Mouse (Mus musculus) heart, embryonic 11.5 days (tissue): ENCODE results near the gene Dnajc1. TPM values are rescaled to one million over a fixed set of nuclear protein-coding genes. Genes with fewer than 3 reads are reported as not detected.

Experiments
- ATAC-seq: fragments of 200-750 bp; cut with Nextera tagmentation; replicated peaks from 2 replicates; pipeline ENCODE4 v1.8.0; 2017; ENCODE audit warnings: moderate library complexity; ENCODE audit not compliant: insufficient number of reproducible peaks, low FRiP score, low TSS enrichment
- H3K27ac ChIP-seq: fragments of 300-500 bp; sonication (generic); 2 replicates; pipeline ENCODE4 v1.5.1; 2014; ENCODE audit warnings: mild to moderate bottlenecking, low read depth, low read length
- H3K27me3 ChIP-seq: fragments of 300-500 bp; sonication (generic); 2 replicates; pipeline ENCODE4 v1.6.1; 2014; ENCODE audit warnings: mild to moderate bottlenecking, low read length, mixed read lengths; ENCODE audit not compliant: control insufficient read depth, insufficient read depth
- H3K36me3 ChIP-seq: fragments of 300-500 bp; sonication (generic); 2 replicates; pipeline ENCODE4 v1.6.1; 2014; ENCODE audit warnings: mild to moderate bottlenecking, low read length, moderate library complexity, mixed read lengths; ENCODE audit not compliant: control insufficient read depth, insufficient read depth
- H3K4me1 ChIP-seq: fragments of 300-500 bp; sonication (generic); 2 replicates; pipeline ENCODE4 v1.6.1; 2014; ENCODE audit warnings: low read length; ENCODE audit not compliant: control insufficient read depth, insufficient read depth
- H3K4me2 ChIP-seq: fragments of 300-500 bp; sonication (generic); 2 replicates; pipeline ENCODE4 v1.6.1; 2014; ENCODE audit warnings: mild to moderate bottlenecking, moderate library complexity
- H3K4me3 ChIP-seq: fragments of 300-500 bp; sonication (generic); 2 replicates; pipeline ENCODE4 v1.5.1; 2014; ENCODE audit warnings: low read depth, low read length
- H3K9ac ChIP-seq: fragments of 300-500 bp; sonication (generic); 2 replicates; pipeline ENCODE4 v1.6.1; 2014; ENCODE audit warnings: mild to moderate bottlenecking, low read depth, low read length, moderate library complexity
- H3K9me3 ChIP-seq: fragments of 300-500 bp; sonication (generic); replicated peaks from 2 replicates; pipeline ENCODE4 v1.6.1; 2016; ENCODE audit warnings: low read length; ENCODE audit not compliant: control insufficient read depth
- WGBS: fragments of 180-500 bp; shearing (Covaris S2); extraction: QIAGEN DNeasy Blood & Tissue Kit; methylation state at CpG from one replicate; pipeline ENCODE4 v1.1.7; 2014; ENCODE audit not compliant: insufficient replicate concordance; 5-methylcytosine and 5-hydroxymethylcytosine counted together
- polyA plus RNA-seq: library from polyadenylated mRNA; unstranded; fragments of >200 nt; fragmentation: Nextera tagmentation; extraction: Ambion mirVana; gene quantifications from 2 replicates; pipeline ENCODE4 v1.2.1, GENCODE M21; 2014

Gene Dnajc1
- polyA plus RNA-seq, 1 experiment from 2014 or later, result 22.5 TPM

GRCm38 (mm10) chr2:18249224-18249623 lies 143.4 kb downstream of the Dnajc1 start:
- Histone ChIP-seq H3K27ac (no peak overlapping the region), H3K4me3 (no peak overlapping the region), H3K9ac (no peak overlapping the region), H3K9me3 (no peaks in the 10 kb centered on the region; the same call in 1 of the 2 replicates), H3K4me2 (no peak overlapping the region), H3K27me3 (no peaks in the 10 kb centered on the region), H3K4me1 (no peaks in the 10 kb centered on the region), H3K36me3 (0 out of 2 replicates have a peak, but pooled peaks cover 4% of the 10 kb centered on the region)
- ATAC-seq, result no peak
- 82% methylated on average over 3 of the region's 3 CpGs for WGBS

DNA sequence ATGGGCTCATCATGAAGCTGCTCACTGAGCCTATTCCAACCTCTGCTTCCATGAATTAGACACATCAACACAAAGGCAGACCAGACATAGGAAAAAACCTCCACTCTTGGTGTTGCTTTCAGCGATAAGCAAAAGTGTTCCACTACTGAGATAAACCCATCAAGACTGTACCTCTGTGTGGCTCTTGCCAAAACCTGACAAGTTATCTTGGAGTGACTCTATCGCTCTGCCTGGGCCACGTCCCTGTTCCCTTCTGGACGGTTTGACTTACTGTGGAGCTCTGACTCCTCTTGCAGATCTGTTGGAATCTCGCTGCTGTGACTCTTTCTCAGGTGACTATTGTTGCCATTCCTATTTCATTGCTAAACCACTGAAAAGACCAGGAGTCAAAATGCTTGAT lies 157.1 kb downstream of the Dnajc1 start:
- H3K36me3 ChIP-seq, result no peaks in the 10 kb centered on the region
- H3K27me3 ChIP-seq, result no peaks in the 10 kb centered on the region
- 44% methylated on average over 5 of the region's 5 CpGs for WGBS
- H3K9ac ChIP-seq, result no peak overlapping the region
- no peak overlapping the region for H3K4me2 ChIP-seq
- ATAC-seq, result no peak
- no peaks in the 10 kb centered on the region for H3K9me3 ChIP-seq
- no peak overlapping the region for H3K4me3 ChIP-seq
- no peaks in the 10 kb centered on the region for H3K4me1 ChIP-seq
- no peak overlapping the region for H3K27ac ChIP-seq

DNA sequence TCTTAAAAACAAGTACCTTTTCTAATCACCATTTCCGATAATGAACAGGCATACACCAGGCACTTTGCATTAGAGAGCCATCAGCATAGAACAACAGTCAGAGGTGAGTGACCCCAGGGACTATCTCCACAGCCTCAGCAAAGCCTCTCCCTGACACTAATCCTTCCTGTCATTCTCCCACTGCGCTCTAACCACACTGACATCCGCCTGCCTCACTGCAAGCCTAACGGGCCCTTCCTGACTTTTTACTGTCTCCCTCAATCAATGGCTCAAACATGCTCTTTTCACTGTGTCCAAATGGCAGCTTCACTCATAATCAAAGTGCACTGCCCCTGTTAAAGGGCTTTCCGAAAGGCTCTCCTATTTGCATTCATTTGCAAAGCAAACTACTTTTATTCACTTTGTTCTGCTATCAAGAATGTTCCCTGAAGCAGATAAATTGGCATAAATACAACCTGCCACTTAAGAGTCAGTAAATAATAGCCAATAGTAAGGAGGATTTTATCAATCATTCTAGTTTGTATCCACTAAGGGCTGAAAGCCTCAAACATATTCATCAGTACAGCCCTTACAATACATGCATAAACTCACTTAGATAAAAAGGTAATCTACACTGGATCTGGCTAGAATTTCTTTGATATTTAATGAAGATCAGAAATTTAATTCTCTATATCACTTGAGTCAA lies 159.6 kb downstream of the Dnajc1 start:
- Histone ChIP-seq H3K4me1 (peaks cover 3% of the 10 kb centered on the region; the same call in 1 of the 2 replicates), H3K9ac (no peak overlapping the region), H3K4me2 (no peak overlapping the region), H3K27ac (no peak overlapping the region), H3K9me3 (no peaks in the 10 kb centered on the region), H3K4me3 (no peak overlapping the region), H3K36me3 (no peaks in the 10 kb centered on the region), H3K27me3 (no peaks in the 10 kb centered on the region)
- 14% methylated on average over 5 of the region's 5 CpGs for WGBS
- no peak for ATAC-seq

DNA sequence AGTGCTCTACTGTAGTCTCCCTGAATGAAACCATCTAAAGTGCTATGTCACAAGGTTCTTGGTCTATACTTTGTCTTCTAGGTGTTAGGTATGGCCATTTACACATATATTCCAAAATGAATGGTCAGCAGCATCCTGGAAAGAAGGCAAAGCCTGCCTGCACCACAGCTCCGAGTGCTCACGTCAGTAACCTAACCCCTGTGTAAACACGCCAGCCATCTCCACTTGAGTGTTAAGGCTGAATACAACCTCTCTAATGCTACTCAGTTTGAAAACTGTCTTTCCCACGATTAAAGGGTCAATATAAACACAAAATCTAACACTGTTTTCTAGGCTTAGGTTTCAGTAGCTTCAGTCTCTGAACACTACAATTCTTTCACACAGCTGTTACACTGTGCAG lies 161.5 kb downstream of the Dnajc1 start:
- 67% methylated on average over 4 of the region's 4 CpGs for WGBS
- Histone ChIP-seq H3K27ac (no peak overlapping the region), H3K36me3 (no peaks in the 10 kb centered on the region), H3K4me1 (peaks cover 3% of the 10 kb centered on the region; the same call in 1 of the 2 replicates), H3K4me2 (no peak overlapping the region), H3K27me3 (no peaks in the 10 kb centered on the region), H3K4me3 (no peak overlapping the region), H3K9me3 (no peaks in the 10 kb centered on the region), H3K9ac (no peak overlapping the region)
- ATAC-seq, result no peak

DNA sequence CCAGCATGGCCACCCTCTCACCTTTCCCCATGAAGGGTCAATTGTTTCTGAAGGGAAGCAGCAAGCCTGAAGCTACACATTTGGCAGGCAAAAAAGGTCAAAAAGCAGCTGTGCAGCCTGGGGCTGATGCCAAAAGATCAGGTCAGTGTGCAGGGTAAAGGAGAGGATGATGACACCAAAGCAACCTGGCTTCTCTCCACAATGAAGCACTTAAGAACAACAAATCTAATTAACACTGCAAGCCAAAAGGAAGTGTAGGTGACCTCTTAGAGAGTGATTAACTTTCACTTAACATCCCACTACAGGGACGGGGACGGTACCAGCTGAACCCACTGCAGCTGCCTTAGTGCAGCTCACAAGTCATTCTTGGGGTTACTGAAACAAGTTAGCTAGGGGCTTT lies 163.4 kb downstream of the Dnajc1 start:
- Histone ChIP-seq H3K36me3 (no peaks in the 10 kb centered on the region), H3K27ac (no peak overlapping the region), H3K4me1 (peaks cover 3% of the 10 kb centered on the region; the same call in 1 of the 2 replicates), H3K4me3 (no peak overlapping the region), H3K27me3 (no peaks in the 10 kb centered on the region), H3K4me2 (no peak overlapping the region), H3K9ac (0 out of 2 replicates have a peak overlapping the region, but pooled peaks have one; percentile 16), H3K9me3 (no peaks in the 10 kb centered on the region)
- ATAC-seq, result no peak
- 26% methylated on average over 2 of the region's 2 CpGs for WGBS

GRCm38 (mm10) chr2:18228486-18229062 lies 164.1 kb downstream of the Dnajc1 start:
- Histone ChIP-seq H3K27ac (no peak overlapping the region), H3K9me3 (no peaks in the 10 kb centered on the region), H3K4me3 (no peak overlapping the region), H3K4me2 (no peak overlapping the region), H3K9ac (no peak overlapping the region), H3K27me3 (no peaks in the 10 kb centered on the region), H3K36me3 (no peaks in the 10 kb centered on the region), H3K4me1 (peaks cover 3% of the 10 kb centered on the region; the same call in 1 of the 2 replicates)
- WGBS, result 50% methylated on average over 8 of the region's 8 CpGs
- ATAC-seq, result no peak

DNA sequence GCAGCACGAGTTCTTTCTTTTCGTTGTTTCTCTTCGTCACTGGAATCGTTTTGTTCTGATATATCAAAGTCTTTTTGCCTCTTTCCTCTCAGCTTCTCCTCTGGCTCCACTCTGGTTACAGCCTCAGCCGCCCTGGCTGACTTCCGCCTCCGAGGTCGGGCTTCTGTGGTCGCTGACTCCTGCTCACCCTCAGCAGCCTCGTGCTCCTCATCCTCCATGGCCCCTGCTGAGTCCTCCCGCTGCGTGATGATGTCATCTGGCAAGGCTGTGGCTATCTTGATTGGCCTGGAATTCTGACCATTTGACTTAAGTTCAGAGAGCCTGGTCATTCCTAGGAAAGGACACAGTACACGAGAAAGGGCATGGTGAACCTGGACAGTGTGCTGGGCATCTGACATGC lies 173.1 kb downstream of the Dnajc1 start:
- peaks cover 10% of the 10 kb centered on the region for H3K4me1 ChIP-seq
- no peak for ATAC-seq
- 72% methylated on average over 13 of the region's 13 CpGs for WGBS
- H3K4me2 ChIP-seq, result no peak overlapping the region
- H3K9me3 ChIP-seq, result no peaks in the 10 kb centered on the region
- no peak overlapping the region for H3K9ac ChIP-seq
- H3K36me3 ChIP-seq, result peaks cover 22% of the 10 kb centered on the region
- no peaks in the 10 kb centered on the region for H3K27me3 ChIP-seq
- no peak overlapping the region for H3K27ac ChIP-seq
- no peak overlapping the region for H3K4me3 ChIP-seq

DNA sequence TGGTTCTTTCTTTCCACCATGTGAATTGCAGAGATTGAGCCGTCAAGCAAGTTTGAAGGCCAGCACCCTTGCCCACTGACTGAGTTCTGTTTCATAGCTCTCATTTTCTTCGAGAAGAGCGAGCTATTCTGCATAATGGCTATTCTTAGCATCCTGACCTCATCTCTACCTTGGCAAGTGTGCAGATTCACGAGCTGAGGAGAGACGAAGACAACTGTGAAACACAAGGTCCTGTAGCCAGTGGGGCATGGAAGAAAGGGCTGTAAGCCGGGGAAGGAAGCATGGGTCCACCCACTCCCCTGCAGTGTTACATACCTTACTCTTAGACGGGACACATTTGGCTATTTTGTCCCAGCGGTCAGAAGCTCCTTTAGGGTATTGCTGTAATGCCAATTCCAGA lies 173.5 kb downstream of the Dnajc1 start:
- Histone ChIP-seq H3K4me1 (peaks cover 10% of the 10 kb centered on the region), H3K9ac (no peak overlapping the region), H3K4me2 (no peak overlapping the region), H3K27ac (no peak overlapping the region), H3K27me3 (no peaks in the 10 kb centered on the region), H3K36me3 (peaks cover 23% of the 10 kb centered on the region), H3K9me3 (no peaks in the 10 kb centered on the region), H3K4me3 (no peak overlapping the region)
- no peak for ATAC-seq
- 56% methylated on average over 8 of the region's 8 CpGs for WGBS

DNA sequence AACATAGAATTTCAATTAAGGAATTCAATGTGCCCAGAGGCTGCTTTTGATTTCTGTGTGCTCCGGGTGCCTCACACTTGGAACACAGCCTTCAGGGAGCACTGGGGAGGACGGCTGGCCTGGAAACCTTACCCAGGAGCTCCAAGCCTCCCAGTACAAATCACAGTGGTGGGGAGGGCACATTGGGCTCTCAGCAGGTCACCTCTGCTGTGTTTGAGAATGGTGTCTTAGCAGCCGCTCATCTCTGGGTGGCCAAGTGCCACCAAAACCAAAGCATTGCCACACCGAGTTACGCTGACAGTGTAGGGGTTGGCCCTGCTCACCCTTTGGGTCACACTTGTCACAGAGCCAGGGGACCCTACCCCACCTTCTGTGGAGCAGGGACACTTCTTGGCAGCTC lies 174.1 kb downstream of the Dnajc1 start:
- H3K4me3 ChIP-seq, result no peak overlapping the region
- peaks cover 23% of the 10 kb centered on the region for H3K36me3 ChIP-seq
- WGBS, result 82% methylated on average over 5 of the region's 5 CpGs
- no peaks in the 10 kb centered on the region for H3K27me3 ChIP-seq
- no peak overlapping the region for H3K4me2 ChIP-seq
- no peak for ATAC-seq
- no peak overlapping the region for H3K27ac ChIP-seq
- H3K9ac ChIP-seq, result no peak overlapping the region
- H3K4me1 ChIP-seq, result peaks cover 10% of the 10 kb centered on the region
- H3K9me3 ChIP-seq, result no peaks in the 10 kb centered on the region
